Mouse (Mus musculus): ENCODE results near the gene Olfr667. TPM values are rescaled to one million over a fixed set of nuclear protein-coding genes. Genes with fewer than 3 reads are reported as not detected.
"Not testable (repeated sequence)": the region's sequence is repeated elsewhere in the genome, so short reads cannot be mapped to it uniquely, and the experiment has no call there.

Olfr667 gene
- not detected in 2 replicates for polyA plus RNA-seq (2015; fragmentation: Nextera tagmentation; extraction: Ambion mirVana)

- Histone ChIP-seq H3K36me3 (no peaks in the 10 kb centered on the region), H3K27ac (no peak within 1 kb of the TSS), H3K4me2 (replicated peaks) (no peak within 1 kb of the TSS), H3K9me3 (no peaks in the 10 kb centered on the region), H3K27me3 (no peaks in the 10 kb centered on the region), H3K9ac (no peak within 1 kb of the TSS), H3K4me1 (no peaks in the 10 kb centered on the region), H3K4me3 (no peak within 1 kb of the TSS)
- ATAC-seq (ENCODE audit: low FRiP score, low read depth) = no peak
- WGBS = 90% methylated on average over 1 of the region's 1 CpGs
These were observed at the start of gene Olfr667 for GRCm38 (mm10) chr7:104921382-104921781. Gene Olfr667 (minus strand): TSS chr7:104921482.

- H3K27ac ChIP-seq = no peak within 1 kb of the TSS
- H3K27me3 ChIP-seq = no peaks in the 10 kb centered on the region
- H3K4me2 ChIP-seq (replicated peaks) = no peak within 1 kb of the TSS
- no peaks in the 10 kb centered on the region for H3K4me1 ChIP-seq
- H3K36me3 ChIP-seq = no peaks in the 10 kb centered on the region
- 55% methylated on average over 1 of the region's 1 CpGs for WGBS
- ATAC-seq (ENCODE audit: low FRiP score, low read depth) = no peak
- H3K4me3 ChIP-seq = no peak within 1 kb of the TSS
- no peak within 1 kb of the TSS for H3K9ac ChIP-seq
- no peaks in the 10 kb centered on the region for H3K9me3 ChIP-seq
These were observed 41.2 kb upstream of the Olfr667 start, which contains the start of gene Olfr670 for GRCm38 (mm10) chr7:104962520-104962919. Gene Olfr670 (minus strand): TSS chr7:104962620.

DNA sequence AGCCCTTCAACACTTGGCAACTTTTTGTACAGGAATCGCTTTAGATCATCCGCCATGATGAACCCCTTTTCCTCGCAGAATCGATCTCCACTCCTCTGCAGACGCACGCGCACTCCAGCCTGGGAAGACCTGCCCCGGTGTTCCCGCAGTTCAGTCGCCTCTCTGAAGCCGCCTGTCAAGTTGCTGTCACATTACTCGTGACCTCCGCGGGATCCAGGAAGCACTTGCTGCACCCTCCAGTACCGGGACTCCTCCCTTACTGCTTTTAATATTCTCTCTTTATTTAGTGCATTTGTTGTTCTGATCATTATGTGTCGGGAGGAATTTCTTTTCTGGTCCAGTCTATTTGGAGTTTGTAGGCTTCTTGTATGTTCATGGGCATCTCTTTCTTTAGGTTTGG, 29.0 kb upstream of the Olfr667 start:
- H3K27me3 ChIP-seq; ATAC-seq (ENCODE audit: low FRiP score, low read depth): not testable (repeated sequence)
- 94% methylated on average over 16 of the region's 16 CpGs for whole genome bisulfite sequencing

GRCm38 (mm10) chr7:104933940-104934339, 12.7 kb upstream of the Olfr667 start, which contains the start of gene Olfr669:
Gene Olfr669 (plus strand): TSS chr7:104934240.
- no peaks in the 10 kb centered on the region for H3K9me3 ChIP-seq
- no peaks in the 10 kb centered on the region for H3K36me3 ChIP-seq
- no peak for ATAC-seq (ENCODE audit: low FRiP score, low read depth)
- H3K27ac ChIP-seq = no peak within 1 kb of the TSS
- no peak within 1 kb of the TSS for H3K4me2 ChIP-seq (replicated peaks)
- no peaks in the 10 kb centered on the region for H3K27me3 ChIP-seq
- no peak within 1 kb of the TSS for H3K4me3 ChIP-seq
- H3K4me1 ChIP-seq = no peaks in the 10 kb centered on the region
- 84% methylated on average over 1 of the region's 1 CpGs for WGBS
- no peak within 1 kb of the TSS for H3K9ac ChIP-seq

More for the DNA sequence above, 29.0 kb upstream of the Olfr667 start:
- H3K4me3 ChIP-seq; H3K27ac ChIP-seq; H3K9me3 ChIP-seq; H3K36me3 ChIP-seq; H3K4me1 ChIP-seq; H3K4me2 ChIP-seq (replicated peaks); H3K9ac ChIP-seq: not testable (repeated sequence)

- WGBS = 74% methylated on average over 1 of the region's 1 CpGs
- no peak within 1 kb of the TSS for H3K9ac ChIP-seq
- no peaks in the 10 kb centered on the region for H3K9me3 ChIP-seq
- no peak for ATAC-seq (ENCODE audit: low FRiP score, low read depth)
- H3K4me1 ChIP-seq = no peaks in the 10 kb centered on the region
- H3K27ac ChIP-seq = no peak within 1 kb of the TSS
- no peaks in the 10 kb centered on the region for H3K27me3 ChIP-seq
- H3K36me3 ChIP-seq = no peaks in the 10 kb centered on the region
- no peak within 1 kb of the TSS for H3K4me2 ChIP-seq (replicated peaks)
- H3K4me3 ChIP-seq = no peak within 1 kb of the TSS
These were observed 6.7 kb upstream of the Olfr667 start, which contains the start of gene Olfr668 for GRCm38 (mm10) chr7:104927957-104928356. Gene Olfr668 (minus strand): TSS chr7:104928057.

GRCm38 (mm10) chr7:104895852-104896251, 25.4 kb downstream of the Olfr667 start, which contains the start of gene Olfr666:
Gene Olfr666 (minus strand): TSS chr7:104895952.
- ATAC-seq (ENCODE audit: low FRiP score, low read depth) = no peak

GRCm38 (mm10) chr7:104877731-104878130, 43.6 kb downstream of the Olfr667 start, which contains the start of gene Olfr665:
Gene Olfr665 (plus strand): TSS chr7:104878031.
- no peak within 1 kb of the TSS for H3K4me3 ChIP-seq
- H3K4me2 ChIP-seq (replicated peaks) = no peak within 1 kb of the TSS
- H3K9me3 ChIP-seq = no peaks in the 10 kb centered on the region
- WGBS = 47% methylated on average over 1 of the region's 1 CpGs
- no peaks in the 10 kb centered on the region for H3K27me3 ChIP-seq
- H3K4me1 ChIP-seq = no peaks in the 10 kb centered on the region
- no peak within 1 kb of the TSS for H3K9ac ChIP-seq
- H3K27ac ChIP-seq = no peak within 1 kb of the TSS
- no peak for ATAC-seq (ENCODE audit: low FRiP score, low read depth)
- H3K36me3 ChIP-seq = no peaks in the 10 kb centered on the region

More at GRCm38 (mm10) chr7:104895852-104896251, 25.4 kb downstream of the Olfr667 start, which contains the start of gene Olfr666:
- H3K27ac ChIP-seq = no peak within 1 kb of the TSS
- WGBS = 87% methylated on average over 2 of the region's 2 CpGs
- H3K9ac ChIP-seq = no peak within 1 kb of the TSS
- H3K4me1 ChIP-seq = no peaks in the 10 kb centered on the region
- H3K4me3 ChIP-seq = no peak within 1 kb of the TSS
- no peaks in the 10 kb centered on the region for H3K36me3 ChIP-seq
- no peaks in the 10 kb centered on the region for H3K9me3 ChIP-seq
- H3K4me2 ChIP-seq (replicated peaks) = no peak within 1 kb of the TSS
- no peaks in the 10 kb centered on the region for H3K27me3 ChIP-seq

Other genes with a start within 250 kb of the Olfr667 start
- gene Olfr661, start 235.0 kb downstream of the Olfr667 start, polyA plus RNA-seq (2015; fragmentation: Nextera tagmentation; extraction: Ambion mirVana) = not detected in 2 replicates
- gene Usp17le, start 144.0 kb downstream of the Olfr667 start, polyA plus RNA-seq (2015; fragmentation: Nextera tagmentation; extraction: Ambion mirVana) = not detected in 2 replicates
- gene Usp17lb, start 78.9 kb downstream of the Olfr667 start, polyA plus RNA-seq (2015; fragmentation: Nextera tagmentation; extraction: Ambion mirVana) = not detected in 2 replicates
- gene Usp17la, start 64.5 kb downstream of the Olfr667 start, polyA plus RNA-seq (2015; fragmentation: Nextera tagmentation; extraction: Ambion mirVana) = not detected in 2 replicates
- gene Olfr665, start 43.5 kb downstream of the Olfr667 start, polyA plus RNA-seq (2015; fragmentation: Nextera tagmentation; extraction: Ambion mirVana) = not detected in 2 replicates
- not detected in 2 replicates for gene Olfr666, start 25.5 kb downstream of the Olfr667 start, polyA plus RNA-seq (2015; fragmentation: Nextera tagmentation; extraction: Ambion mirVana)
- not detected in 2 replicates for gene Olfr668, start 6.6 kb upstream of the Olfr667 start, polyA plus RNA-seq (2015; fragmentation: Nextera tagmentation; extraction: Ambion mirVana)
- not detected in 2 replicates for gene Olfr669, start 12.8 kb upstream of the Olfr667 start, polyA plus RNA-seq (2015; fragmentation: Nextera tagmentation; extraction: Ambion mirVana)
- gene Olfr670, start 41.1 kb upstream of the Olfr667 start, polyA plus RNA-seq (2015; fragmentation: Nextera tagmentation; extraction: Ambion mirVana) = not detected in 2 replicates
- not detected in 2 replicates for gene Olfr671, start 57.6 kb upstream of the Olfr667 start, polyA plus RNA-seq (2015; fragmentation: Nextera tagmentation; extraction: Ambion mirVana)
- not detected in 2 replicates for gene Olfr672, start 80.5 kb upstream of the Olfr667 start, polyA plus RNA-seq (2015; fragmentation: Nextera tagmentation; extraction: Ambion mirVana)
- not detected in 2 replicates for gene Olfr675, start 107.0 kb upstream of the Olfr667 start, polyA plus RNA-seq (2015; fragmentation: Nextera tagmentation; extraction: Ambion mirVana)
- gene Olfr676, start 111.2 kb upstream of the Olfr667 start, polyA plus RNA-seq (2015; fragmentation: Nextera tagmentation; extraction: Ambion mirVana) = not detected in 2 replicates
- gene Olfr677, start 129.9 kb upstream of the Olfr667 start, polyA plus RNA-seq (2015; fragmentation: Nextera tagmentation; extraction: Ambion mirVana) = not detected in 2 replicates
- not detected in 2 replicates for gene Olfr678, start 143.0 kb upstream of the Olfr667 start, polyA plus RNA-seq (2015; fragmentation: Nextera tagmentation; extraction: Ambion mirVana)
- not detected in 2 replicates for gene Olfr679, start 159.7 kb upstream of the Olfr667 start, polyA plus RNA-seq (2015; fragmentation: Nextera tagmentation; extraction: Ambion mirVana)
- gene Olfr680-ps1, start 171.3 kb upstream of the Olfr667 start, polyA plus RNA-seq (2015; fragmentation: Nextera tagmentation; extraction: Ambion mirVana) = not detected in 2 replicates
- gene Olfr681, start 195.4 kb upstream of the Olfr667 start, polyA plus RNA-seq (2015; fragmentation: Nextera tagmentation; extraction: Ambion mirVana) = not detected in 2 replicates
- gene Olfr683, start 225.5 kb upstream of the Olfr667 start, polyA plus RNA-seq (2015; fragmentation: Nextera tagmentation; extraction: Ambion mirVana) = not detected in 2 replicates
- not detected in 2 replicates for gene Olfr684, start 242.2 kb upstream of the Olfr667 start, polyA plus RNA-seq (2015; fragmentation: Nextera tagmentation; extraction: Ambion mirVana)